Mouse (Mus musculus) embryonic fibroblast, embryonic 13.5 days (primary cell): ENCODE results near the gene Lctl.
"Not testable (repeated sequence)": the region's sequence is repeated elsewhere in the genome, so short reads cannot be mapped to it uniquely, and the experiment has no call there.

Experiments
- CTCF ChIP-seq: IDR thresholded peaks from 2 replicates; pipeline ENCODE4 v1.5.1; 2011; ENCODE audit warnings: mild to moderate bottlenecking, control low read depth, low read length, moderate library complexity, borderline replicate concordance; ENCODE audit not compliant: insufficient read depth
- POLR2A ChIP-seq: IDR thresholded peaks from 2 replicates; pipeline ENCODE4 v1.6.1; 2011; ENCODE audit warnings: low read depth, mild to moderate bottlenecking, control low read depth, low read length, moderate library complexity

DNA sequence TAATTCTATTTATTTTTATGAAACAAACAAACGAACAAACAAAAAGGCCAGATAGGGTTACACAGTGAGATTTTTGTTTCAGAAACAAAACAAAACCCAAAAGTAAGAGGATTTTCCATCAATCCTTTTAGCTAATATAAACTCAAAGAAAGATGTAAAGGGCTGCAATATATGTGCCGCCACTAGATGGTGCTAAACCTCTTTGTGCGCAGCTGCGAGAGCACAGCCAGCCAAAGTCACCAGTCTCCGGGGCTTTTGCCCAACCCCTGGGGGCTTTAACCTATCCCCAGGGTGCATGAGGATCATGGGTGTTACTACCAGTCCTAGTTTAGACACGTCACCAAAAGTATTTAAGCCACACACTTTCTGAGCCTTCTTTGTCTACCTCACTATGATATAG, 21.9 kb downstream of the Lctl start:
- not testable (repeated sequence) for TF ChIP-seq POLR2A, CTCF
